Mouse (Mus musculus): ENCODE measurements around the gene Zfp950. TPM values are rescaled to one million over a fixed set of nuclear protein-coding genes. Genes with fewer than 3 reads are reported as not detected.

Zfp950 gene
- polyA plus RNA-seq, 1 experiment from 2014 or later, result 29.7 TPM

- no peaks in the 10 kb centered on the region for H3K27me3 ChIP-seq (replicated peaks)
- no peak overlapping the region for H3K4me3 ChIP-seq
- H3K4me1 ChIP-seq (replicated peaks), result no peaks in the 10 kb centered on the region
- H3K9me3 ChIP-seq (replicated peaks), result no peaks in the 10 kb centered on the region
- 75% methylated on average over 2 of the region's 2 CpGs for WGBS
- H3K27ac ChIP-seq (ENCODE audit: poor library complexity, severe bottlenecking), result no peak overlapping the region
- H3K9ac ChIP-seq, result no peak overlapping the region
- H3K36me3 ChIP-seq, result peaks cover 21% of the 10 kb centered on the region
- no peak overlapping the region for H3K4me2 ChIP-seq
- no peak for ATAC-seq (ENCODE audit: insufficient number of reproducible peaks, low FRiP score)
Measured at GRCm38 (mm10) chr19:61096776-61097175, 43.9 kb downstream of the Zfp950 start.

GRCm38 (mm10) chr19:61090541-61090940 lies 50.1 kb downstream of the Zfp950 start:
- no peaks in the 10 kb centered on the region for H3K9me3 ChIP-seq (replicated peaks)
- peaks cover 68% of the 10 kb centered on the region for H3K36me3 ChIP-seq
- H3K4me2 ChIP-seq, result no peak overlapping the region
- no peak overlapping the region for H3K27ac ChIP-seq (ENCODE audit: poor library complexity, severe bottlenecking)
- ATAC-seq (ENCODE audit: insufficient number of reproducible peaks, low FRiP score), result no peak
- no peaks in the 10 kb centered on the region for H3K27me3 ChIP-seq (replicated peaks)
- no peaks in the 10 kb centered on the region for H3K4me1 ChIP-seq (replicated peaks)
- 93% methylated on average over 4 of the region's 4 CpGs for WGBS
- no peak overlapping the region for H3K4me3 ChIP-seq
- no peak overlapping the region for H3K9ac ChIP-seq

- WGBS, result 82% methylated on average over 3 of the region's 3 CpGs
- no peaks in the 10 kb centered on the region for H3K4me1 ChIP-seq (replicated peaks)
- no peak for ATAC-seq (ENCODE audit: insufficient number of reproducible peaks, low FRiP score)
Measured at GRCm38 (mm10) chr19:61089001-61089400, 51.6 kb downstream of the Zfp950 start.

GRCm38 (mm10) chr19:61087781-61088180 lies 52.9 kb downstream of the Zfp950 start:
- no peaks in the 10 kb centered on the region for H3K9me3 ChIP-seq (replicated peaks)
- no peak overlapping the region for H3K27ac ChIP-seq (ENCODE audit: poor library complexity, severe bottlenecking)
- no peak overlapping the region for H3K4me2 ChIP-seq
- no peaks in the 10 kb centered on the region for H3K27me3 ChIP-seq (replicated peaks)
- H3K4me1 ChIP-seq (replicated peaks), result no peaks in the 10 kb centered on the region
- 86% methylated on average over 1 of the region's 1 CpGs for WGBS
- no peak overlapping the region for H3K4me3 ChIP-seq
- no peak for ATAC-seq (ENCODE audit: insufficient number of reproducible peaks, low FRiP score)
- peaks cover 60% of the 10 kb centered on the region for H3K36me3 ChIP-seq
- H3K9ac ChIP-seq, result no peak overlapping the region

More at GRCm38 (mm10) chr19:61089001-61089400, 51.6 kb downstream of the Zfp950 start:
- Histone ChIP-seq H3K4me3 (no peak overlapping the region), H3K27ac (ENCODE audit: poor library complexity, severe bottlenecking) (no peak overlapping the region), H3K4me2 (no peak overlapping the region), H3K27me3 (replicated peaks) (no peaks in the 10 kb centered on the region), H3K9ac (no peak overlapping the region), H3K36me3 (peaks cover 63% of the 10 kb centered on the region), H3K9me3 (replicated peaks) (no peaks in the 10 kb centered on the region)

GRCm38 (mm10) chr19:61085217-61085616 lies 55.4 kb downstream of the Zfp950 start:
- Histone ChIP-seq H3K9me3 (replicated peaks) (no peaks in the 10 kb centered on the region), H3K4me1 (replicated peaks) (no peaks in the 10 kb centered on the region), H3K4me3 (no peak overlapping the region), H3K27ac (ENCODE audit: poor library complexity, severe bottlenecking) (no peak overlapping the region), H3K36me3 (peaks cover 60% of the 10 kb centered on the region), H3K9ac (no peak overlapping the region), H3K4me2 (no peak overlapping the region), H3K27me3 (replicated peaks) (no peaks in the 10 kb centered on the region)
- no peak for ATAC-seq (ENCODE audit: insufficient number of reproducible peaks, low FRiP score)
- 67% methylated on average over 2 of the region's 2 CpGs for WGBS

- WGBS, result 42% methylated on average over 4 of the region's 4 CpGs
- Histone ChIP-seq H3K27ac (ENCODE audit: poor library complexity, severe bottlenecking) (no peak overlapping the region; the same call in 1 of the 2 replicates), H3K36me3 (peaks cover 59% of the 10 kb centered on the region), H3K27me3 (replicated peaks) (no peaks in the 10 kb centered on the region), H3K4me2 (no peak overlapping the region), H3K9me3 (replicated peaks) (no peaks in the 10 kb centered on the region), H3K4me1 (replicated peaks) (no peaks in the 10 kb centered on the region), H3K4me3 (no peak overlapping the region), H3K9ac (no peak overlapping the region)
- ATAC-seq (ENCODE audit: insufficient number of reproducible peaks, low FRiP score), result peak; percentile 51; the same call in 1 of the 2 replicates
Measured at GRCm38 (mm10) chr19:61084149-61084940, 56.3 kb downstream of the Zfp950 start.

GRCm38 (mm10) chr19:61083006-61083405 lies 57.6 kb downstream of the Zfp950 start:
- no peak overlapping the region for H3K4me2 ChIP-seq
- H3K4me1 ChIP-seq (replicated peaks), result no peaks in the 10 kb centered on the region
- H3K9me3 ChIP-seq (replicated peaks), result no peaks in the 10 kb centered on the region
- no peak overlapping the region for H3K4me3 ChIP-seq
- no peak overlapping the region for H3K27ac ChIP-seq (ENCODE audit: poor library complexity, severe bottlenecking)
- H3K27me3 ChIP-seq (replicated peaks), result no peaks in the 10 kb centered on the region
- H3K9ac ChIP-seq, result no peak overlapping the region
- peaks cover 57% of the 10 kb centered on the region for H3K36me3 ChIP-seq
- ATAC-seq (ENCODE audit: insufficient number of reproducible peaks, low FRiP score), result no peak
- WGBS, result 91% methylated on average over 8 of the region's 8 CpGs

- WGBS, result 83% methylated on average over 5 of the region's 5 CpGs
- Histone ChIP-seq H3K36me3 (peaks cover 50% of the 10 kb centered on the region), H3K27me3 (replicated peaks) (no peaks in the 10 kb centered on the region), H3K9me3 (replicated peaks) (no peaks in the 10 kb centered on the region), H3K4me1 (replicated peaks) (no peaks in the 10 kb centered on the region), H3K4me2 (no peak overlapping the region), H3K27ac (ENCODE audit: poor library complexity, severe bottlenecking) (no peak overlapping the region), H3K4me3 (no peak overlapping the region), H3K9ac (no peak overlapping the region)
- no peak for ATAC-seq (ENCODE audit: insufficient number of reproducible peaks, low FRiP score)
Measured at GRCm38 (mm10) chr19:61080251-61080749, 60.3 kb downstream of the Zfp950 start.

- 60% methylated on average over 3 of the region's 3 CpGs for WGBS
- Histone ChIP-seq H3K4me1 (replicated peaks) (no peaks in the 10 kb centered on the region), H3K27me3 (replicated peaks) (no peaks in the 10 kb centered on the region), H3K4me2 (no peak overlapping the region), H3K9me3 (replicated peaks) (no peaks in the 10 kb centered on the region), H3K4me3 (no peak overlapping the region), H3K36me3 (peaks cover 50% of the 10 kb centered on the region), H3K9ac (no peak overlapping the region), H3K27ac (ENCODE audit: poor library complexity, severe bottlenecking) (no peak overlapping the region)
- ATAC-seq (ENCODE audit: insufficient number of reproducible peaks, low FRiP score), result no peak
Measured at GRCm38 (mm10) chr19:61078622-61079021, 62.0 kb downstream of the Zfp950 start.

GRCm38 (mm10) chr19:61065011-61065410 lies 75.6 kb downstream of the Zfp950 start:
- no peak overlapping the region for H3K4me2 ChIP-seq
- peaks cover 8% of the 10 kb centered on the region for H3K4me1 ChIP-seq (replicated peaks)
- no peaks in the 10 kb centered on the region for H3K27me3 ChIP-seq (replicated peaks)
- whole genome bisulfite sequencing, result 84% methylated on average over 1 of the region's 1 CpGs
- H3K36me3 ChIP-seq, result peaks cover 13% of the 10 kb centered on the region; the same call in 1 of the 2 replicates
- H3K9ac ChIP-seq, result no peak overlapping the region
- ATAC-seq (ENCODE audit: insufficient number of reproducible peaks, low FRiP score), result no peak
- no peaks in the 10 kb centered on the region for H3K9me3 ChIP-seq (replicated peaks)
- H3K27ac ChIP-seq (ENCODE audit: poor library complexity, severe bottlenecking), result no peak overlapping the region
- H3K4me3 ChIP-seq, result no peak overlapping the region

GRCm38 (mm10) chr19:61064386-61064785 lies 76.3 kb downstream of the Zfp950 start:
- H3K4me3 ChIP-seq, result no peak overlapping the region
- no peak overlapping the region for H3K27ac ChIP-seq (ENCODE audit: poor library complexity, severe bottlenecking)
- H3K4me1 ChIP-seq (replicated peaks), result peaks cover 8% of the 10 kb centered on the region
- WGBS, result 82% methylated on average over 3 of the region's 3 CpGs
- H3K36me3 ChIP-seq, result peaks cover 11% of the 10 kb centered on the region; the same call in 1 of the 2 replicates
- H3K4me2 ChIP-seq, result no peak overlapping the region
- no peak for ATAC-seq (ENCODE audit: insufficient number of reproducible peaks, low FRiP score)
- H3K9ac ChIP-seq, result no peak overlapping the region
- H3K9me3 ChIP-seq (replicated peaks), result no peaks in the 10 kb centered on the region
- no peaks in the 10 kb centered on the region for H3K27me3 ChIP-seq (replicated peaks)
